Mouse (Mus musculus) forebrain, embryonic 14.5 days (tissue): ENCODE data around the gene Med11. TPM values are rescaled to one million over a fixed set of nuclear protein-coding genes. Genes with fewer than 3 reads are reported as not detected.
"Not testable (repeated sequence)": the region's sequence is repeated elsewhere in the genome, so short reads cannot be mapped to it uniquely, and the experiment has no call there.

Source experiments
- ATAC-seq: fragments of 200-750 bp; cut with Nextera tagmentation; 2 replicates; pipeline ENCODE4 v1.8.0; 2017; ENCODE audit warnings: mild to moderate bottlenecking, moderate library complexity
- DNase-seq: peaks from one replicate; pipeline ENCODE4 v3.0.0-alpha.2; 2015; ENCODE audit warnings: low spot score
- H3K27ac ChIP-seq: fragments of 300-500 bp; sonication (generic); 2 replicates; pipeline ENCODE4 v1.5.1; 2014; ENCODE audit warnings: low read depth, mild to moderate bottlenecking, control low read depth, low read length, moderate library complexity
- H3K27me3 ChIP-seq: fragments of 300-500 bp; sonication (generic); replicated peaks from 2 replicates; pipeline ENCODE4 v1.6.1; 2014; ENCODE audit warnings: low read length, control low read depth, mixed read lengths; ENCODE audit not compliant: control insufficient read depth, insufficient read depth
- H3K36me3 ChIP-seq: fragments of 300-500 bp; sonication (generic); 2 replicates; pipeline ENCODE4 v1.6.1; 2014; ENCODE audit warnings: low read length, control low read depth; ENCODE audit not compliant: control insufficient read depth, insufficient read depth
- H3K4me1 ChIP-seq: fragments of 300-500 bp; sonication (generic); 2 replicates; pipeline ENCODE4 v1.6.1; 2014; ENCODE audit warnings: antibody characterized with exemption, low read length, control low read depth; ENCODE audit not compliant: control insufficient read depth, insufficient read depth
- H3K4me2 ChIP-seq: fragments of 300-500 bp; sonication (generic); 2 replicates; pipeline ENCODE4 v1.6.1; 2014; ENCODE audit warnings: mild to moderate bottlenecking, control low read depth, low read length
- H3K4me3 ChIP-seq: fragments of 300-500 bp; sonication (generic); 2 replicates; pipeline ENCODE4 v1.5.1; 2014; ENCODE audit warnings: low read depth, low read length, control low read depth
- H3K9ac ChIP-seq: fragments of 300-500 bp; sonication (generic); 2 replicates; pipeline ENCODE4 v1.6.1; 2014; ENCODE audit warnings: mild to moderate bottlenecking, low read length, control low read depth, moderate library complexity
- H3K9me3 ChIP-seq: fragments of 300-500 bp; sonication (generic); replicated peaks from 2 replicates; pipeline ENCODE4 v1.6.1; 2016; ENCODE audit warnings: low read length, control low read depth, mixed read lengths; ENCODE audit not compliant: control insufficient read depth
- WGBS: fragments of 180-500 bp; shearing (Covaris S2); extraction: QIAGEN DNeasy Blood & Tissue Kit; methylation state at CpG from one replicate; pipeline ENCODE4 v1.1.7; 2014; 5-methylcytosine and 5-hydroxymethylcytosine counted together
- polyA plus RNA-seq: library from polyadenylated mRNA; unstranded; fragments of >200 nt; fragmentation: Nextera tagmentation; extraction: Ambion mirVana; gene quantifications from 2 replicates; pipeline ENCODE4 v1.2.1, GENCODE M21; 2014

Med11 gene
- polyA plus RNA-seq, 1 experiment from 2014 or later, result 54.3 TPM

GRCm38 (mm10) chr11:70473291-70473690 is 21.6 kb downstream of the Med11 start:
- H3K9ac ChIP-seq, H3K27ac ChIP-seq, H3K4me2 ChIP-seq, H3K4me3 ChIP-seq, H3K9me3 ChIP-seq, ATAC-seq, H3K36me3 ChIP-seq, H3K4me1 ChIP-seq, H3K27me3 ChIP-seq, DNase-seq: not testable (repeated sequence)
- 87% methylated on average over 5 of the region's 5 CpGs for WGBS

GRCm38 (mm10) chr11:70474872-70475534 is 23.3 kb downstream of the Med11 start:
- WGBS, result 81% methylated on average over 12 of the region's 12 CpGs

GRCm38 (mm10) chr11:70485498-70485897 is 33.8 kb downstream of the Med11 start:
- Histone ChIP-seq H3K9me3 (no peaks in the 10 kb centered on the region), H3K4me1 (no peaks in the 10 kb centered on the region), H3K27me3 (no peaks in the 10 kb centered on the region), H3K4me3 (no peak overlapping the region), H3K4me2 (no peak overlapping the region), H3K9ac (no peak overlapping the region), H3K27ac (no peak overlapping the region), H3K36me3 (no peaks in the 10 kb centered on the region)
- ATAC-seq (no peak), DNase-seq (no peak)
- 53% methylated on average over 2 of the region's 2 CpGs for WGBS

More at GRCm38 (mm10) chr11:70474872-70475534, 23.3 kb downstream of the Med11 start:
- H3K4me3 ChIP-seq, result no peak overlapping the region
- H3K4me2 ChIP-seq, result no peak overlapping the region
- no peaks in the 10 kb centered on the region for H3K9me3 ChIP-seq
- no peak for DNase-seq
- no peaks in the 10 kb centered on the region for H3K27me3 ChIP-seq
- no peaks in the 10 kb centered on the region for H3K36me3 ChIP-seq
- no peaks in the 10 kb centered on the region for H3K4me1 ChIP-seq
- H3K27ac ChIP-seq, result no peak overlapping the region
- ATAC-seq, result no peak
- H3K9ac ChIP-seq, result no peak overlapping the region

GRCm38 (mm10) chr11:70487816-70488215 is 36.1 kb downstream of the Med11 start:
- Histone ChIP-seq H3K4me3 (no peak overlapping the region), H3K27me3 (no peaks in the 10 kb centered on the region), H3K36me3 (no peaks in the 10 kb centered on the region), H3K9me3 (no peaks in the 10 kb centered on the region), H3K4me2 (no peak overlapping the region), H3K4me1 (no peaks in the 10 kb centered on the region), H3K27ac (no peak overlapping the region), H3K9ac (no peak overlapping the region)
- ATAC-seq (no peak), DNase-seq (no peak)
- WGBS, result 51% methylated on average over 4 of the region's 4 CpGs

- Histone ChIP-seq H3K27ac (no peak overlapping the region), H3K9me3 (no peaks in the 10 kb centered on the region), H3K36me3 (no peaks in the 10 kb centered on the region), H3K27me3 (no peaks in the 10 kb centered on the region), H3K4me1 (no peaks in the 10 kb centered on the region), H3K4me2 (no peak overlapping the region), H3K9ac (no peak overlapping the region), H3K4me3 (no peak overlapping the region)
- DNase-seq, result no peak
- no peak for ATAC-seq
- WGBS, result 84% methylated on average over 3 of the region's 3 CpGs
Observed at GRCm38 (mm10) chr11:70489138-70489537, 37.4 kb downstream of the Med11 start.

- Histone ChIP-seq H3K36me3 (no peaks in the 10 kb centered on the region), H3K4me3 (no peak overlapping the region)
Observed at GRCm38 (mm10) chr11:70489684-70490083, 38.0 kb downstream of the Med11 start.

GRCm38 (mm10) chr11:70499566-70500475 is 48.1 kb downstream of the Med11 start:
- Histone ChIP-seq H3K4me2 (no peak overlapping the region), H3K9me3 (no peaks in the 10 kb centered on the region), H3K27ac (no peak overlapping the region), H3K36me3 (no peaks in the 10 kb centered on the region), H3K4me1 (no peaks in the 10 kb centered on the region), H3K27me3 (no peaks in the 10 kb centered on the region), H3K4me3 (no peak overlapping the region), H3K9ac (no peak overlapping the region)
- 67% methylated on average over 14 of the region's 14 CpGs for WGBS
- DNase-seq (no peak), ATAC-seq (no peak)

More at GRCm38 (mm10) chr11:70489684-70490083, 38.0 kb downstream of the Med11 start:
- 90% methylated on average over 6 of the region's 6 CpGs for WGBS
- DNase-seq (no peak), ATAC-seq (no peak)
- H3K27ac ChIP-seq, result no peak overlapping the region
- no peaks in the 10 kb centered on the region for H3K4me1 ChIP-seq
- no peaks in the 10 kb centered on the region for H3K9me3 ChIP-seq
- no peak overlapping the region for H3K9ac ChIP-seq
- H3K27me3 ChIP-seq, result no peaks in the 10 kb centered on the region
- H3K4me2 ChIP-seq, result no peak overlapping the region

GRCm38 (mm10) chr11:70500476-70500812 is 48.7 kb downstream of the Med11 start:
- no peak overlapping the region for H3K4me3 ChIP-seq
- H3K9ac ChIP-seq, result no peak overlapping the region
- WGBS, result 98% methylated on average over 1 of the region's 1 CpGs
- H3K27ac ChIP-seq, result no peak overlapping the region
- H3K9me3 ChIP-seq, result no peaks in the 10 kb centered on the region
- no peak for DNase-seq
- no peaks in the 10 kb centered on the region for H3K36me3 ChIP-seq
- H3K4me1 ChIP-seq, result no peaks in the 10 kb centered on the region
- ATAC-seq, result no peak
- H3K27me3 ChIP-seq, result no peaks in the 10 kb centered on the region
- no peak overlapping the region for H3K4me2 ChIP-seq

GRCm38 (mm10) chr11:70502018-70502417 is 50.3 kb downstream of the Med11 start:
- ATAC-seq (no peak), DNase-seq (no peak)
- no peak overlapping the region for H3K4me3 ChIP-seq
- no peaks in the 10 kb centered on the region for H3K36me3 ChIP-seq
- WGBS, result 73% methylated on average over 3 of the region's 3 CpGs
- no peaks in the 10 kb centered on the region for H3K27me3 ChIP-seq
- no peak overlapping the region for H3K27ac ChIP-seq
- H3K9me3 ChIP-seq, result no peaks in the 10 kb centered on the region
- H3K4me1 ChIP-seq, result no peaks in the 10 kb centered on the region
- no peak overlapping the region for H3K4me2 ChIP-seq
- no peak overlapping the region for H3K9ac ChIP-seq
